Mouse (Mus musculus) small intestine, adult 10 weeks (tissue): ENCODE data around the gene Sult2a1. TPM values are rescaled to one million over a fixed set of nuclear protein-coding genes. Genes with fewer than 3 reads are reported as not detected.

ENCODE experiments used
- polyA plus RNA-seq: library from polyadenylated mRNA; stranded (reverse); fragments of 350-450 nt; fragmentation: Illumina TruSeq; extraction: RNeasy Lipid Tissue Mini Kit (QIAGEN cat#74804); gene quantifications from one replicate; pipeline ENCODE4 v1.2.3, GENCODE M21; 2014; ENCODE audit warnings: low replicate concordance

Sult2a1 gene
- polyA plus RNA-seq, result not detected

DNA sequence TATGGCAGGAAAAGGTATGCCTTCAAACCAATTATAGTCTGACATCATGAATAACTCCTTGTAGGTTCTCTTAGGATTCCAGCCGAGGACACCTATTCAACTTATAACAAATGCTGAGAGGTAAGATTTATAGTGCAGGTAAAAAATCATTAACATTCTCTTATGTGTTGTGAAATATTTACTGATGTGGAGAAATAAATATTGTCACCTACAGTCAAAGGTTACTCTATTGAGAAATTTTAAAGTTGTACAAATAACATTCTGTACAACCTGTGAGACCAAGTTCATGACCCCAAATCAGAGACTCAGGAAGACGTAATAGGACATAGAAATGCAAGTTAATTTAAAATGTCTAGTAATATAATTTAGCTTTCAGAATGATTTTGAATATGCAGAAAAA is at the start of gene Sult2a1:
Sult2a1 (minus strand) TSS at position 101 of the 400 bp plus-strand sequence.

Other genes starting within 250 kb of the Sult2a1 start
- gene Sult2a5, start 213.4 kb downstream of the Sult2a1 start, polyA plus RNA-seq, result not detected
- gene Sult2a2, start 103.9 kb downstream of the Sult2a1 start, polyA plus RNA-seq, result not detected
- gene Sult2a4, start 152.2 kb upstream of the Sult2a1 start, polyA plus RNA-seq, result not detected